Mouse (Mus musculus) limb, embryonic 11.5 days (tissue): ENCODE results near the gene Nuak2. TPM values are rescaled to one million over a fixed set of nuclear protein-coding genes. Genes with fewer than 3 reads are reported as not detected.
"Not testable (repeated sequence)": the region's sequence is repeated elsewhere in the genome, so short reads cannot be mapped to it uniquely, and the experiment has no call there.

ENCODE experiments used
- ATAC-seq: fragments of 200-750 bp; cut with Nextera tagmentation; 2 replicates; pipeline ENCODE4 v1.8.0; 2017; ENCODE audit warnings: low read depth; ENCODE audit not compliant: insufficient number of reproducible peaks, low FRiP score, low TSS enrichment
- DNase-seq: peaks from one replicate; pipeline ENCODE4 v3.0.0-alpha.2; 2015; ENCODE audit warnings: low spot score
- H3K27ac ChIP-seq: fragments of 300-500 bp; sonication (generic); replicated peaks from 2 replicates; pipeline ENCODE4 v1.5.1; 2014; ENCODE audit warnings: low read depth, mild to moderate bottlenecking, low read length
- H3K27me3 ChIP-seq: fragments of 300-500 bp; sonication (generic); 2 replicates; pipeline ENCODE4 v1.6.1; 2014; ENCODE audit warnings: mild to moderate bottlenecking, low read length, mixed read lengths; ENCODE audit not compliant: control insufficient read depth, insufficient read depth
- H3K36me3 ChIP-seq: fragments of 300-500 bp; sonication (generic); 2 replicates; pipeline ENCODE4 v1.6.1; 2014; ENCODE audit warnings: mild to moderate bottlenecking, low read length, moderate library complexity, mixed read lengths; ENCODE audit not compliant: control insufficient read depth, insufficient read depth
- H3K4me1 ChIP-seq: fragments of 300-500 bp; sonication (generic); 2 replicates; pipeline ENCODE4 v1.6.1; 2014; ENCODE audit warnings: low read length, mixed read lengths; ENCODE audit not compliant: control insufficient read depth, insufficient read depth
- H3K4me2 ChIP-seq: fragments of 300-500 bp; sonication (generic); 2 replicates; pipeline ENCODE4 v1.6.1; 2014; ENCODE audit warnings: low read depth, mild to moderate bottlenecking, moderate library complexity; ENCODE audit not compliant: severe bottlenecking
- H3K4me3 ChIP-seq: fragments of 300-500 bp; sonication (generic); 2 replicates; pipeline ENCODE4 v1.5.1; 2014; ENCODE audit warnings: low read depth, low read length
- H3K9ac ChIP-seq: fragments of 300-500 bp; sonication (generic); 2 replicates; pipeline ENCODE4 v1.6.1; 2014; ENCODE audit warnings: mild to moderate bottlenecking, low read length
- H3K9me3 ChIP-seq: fragments of 300-500 bp; sonication (generic); 2 replicates; pipeline ENCODE4 v1.6.1; 2016; ENCODE audit warnings: low read length; ENCODE audit not compliant: control insufficient read depth
- WGBS: fragments of 180-500 bp; shearing (Covaris S2); extraction: QIAGEN DNeasy Blood & Tissue Kit; methylation state at CpG from one replicate; pipeline ENCODE4 v1.1.7; 2014; 5-methylcytosine and 5-hydroxymethylcytosine counted together
- polyA plus RNA-seq: library from polyadenylated mRNA; unstranded; fragments of >200 nt; fragmentation: Nextera tagmentation; extraction: Ambion mirVana; gene quantifications from 2 replicates; pipeline ENCODE4 v1.2.1, GENCODE M21; 2014

The Nuak2 gene
- polyA plus RNA-seq, 1 experiment from 2014 or later: 0.56 TPM

DNA sequence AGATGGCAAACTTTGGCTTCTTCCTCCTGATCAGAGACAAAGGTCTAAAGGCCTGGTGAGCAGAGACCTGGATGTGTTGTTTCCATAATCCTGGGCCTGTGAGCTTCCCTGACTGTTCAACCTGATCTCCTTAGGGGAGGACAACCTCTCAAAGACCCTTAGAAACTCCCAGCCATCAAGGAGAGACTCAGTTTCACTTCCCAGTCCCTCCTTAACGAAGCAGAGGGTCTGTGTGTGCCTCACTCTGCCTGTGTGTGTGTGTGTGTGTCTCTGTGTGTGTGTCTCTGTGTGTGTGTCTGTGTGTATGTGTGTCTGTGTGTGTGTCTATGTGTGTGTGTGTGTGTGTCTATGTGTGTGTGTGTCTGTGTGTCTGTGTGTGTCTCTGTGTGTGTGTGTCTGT is 27.7 kb downstream of the Nuak2 start:
- Histone ChIP-seq H3K9me3 (no peaks in the 10 kb centered on the region), H3K27ac (no peak overlapping the region), H3K4me2 (no peak overlapping the region), H3K36me3 (no peaks in the 10 kb centered on the region), H3K4me1 (no peaks in the 10 kb centered on the region), H3K27me3 (no peaks in the 10 kb centered on the region), H3K4me3 (no peak overlapping the region), H3K9ac (no peak overlapping the region)
- ATAC-seq: no peak
- DNase-seq: no peak
- 85% methylated on average over 1 of the region's 1 CpGs for WGBS

GRCm38 (mm10) chr1:132345514-132345913 is 29.6 kb downstream of the Nuak2 start:
- Histone ChIP-seq H3K27ac (no peak overlapping the region), H3K27me3 (no peaks in the 10 kb centered on the region), H3K9ac (no peak overlapping the region), H3K4me3 (no peak overlapping the region), H3K36me3 (no peaks in the 10 kb centered on the region), H3K9me3 (no peaks in the 10 kb centered on the region), H3K4me1 (no peaks in the 10 kb centered on the region), H3K4me2 (no peak overlapping the region)
- DNase-seq (no peak), ATAC-seq (no peak)
- 89% methylated on average over 4 of the region's 4 CpGs for WGBS

- Histone ChIP-seq H3K27ac (no peak overlapping the region), H3K36me3 (no peaks in the 10 kb centered on the region), H3K4me2 (no peak overlapping the region), H3K4me3 (no peak overlapping the region), H3K27me3 (no peaks in the 10 kb centered on the region), H3K9me3 (no peaks in the 10 kb centered on the region), H3K4me1 (no peaks in the 10 kb centered on the region), H3K9ac (no peak overlapping the region)
- no peak for ATAC-seq
- no peak for DNase-seq
- 74% methylated on average over 12 of the region's 12 CpGs for WGBS
Measured at GRCm38 (mm10) chr1:132346134-132346851, 30.4 kb downstream of the Nuak2 start.

DNA sequence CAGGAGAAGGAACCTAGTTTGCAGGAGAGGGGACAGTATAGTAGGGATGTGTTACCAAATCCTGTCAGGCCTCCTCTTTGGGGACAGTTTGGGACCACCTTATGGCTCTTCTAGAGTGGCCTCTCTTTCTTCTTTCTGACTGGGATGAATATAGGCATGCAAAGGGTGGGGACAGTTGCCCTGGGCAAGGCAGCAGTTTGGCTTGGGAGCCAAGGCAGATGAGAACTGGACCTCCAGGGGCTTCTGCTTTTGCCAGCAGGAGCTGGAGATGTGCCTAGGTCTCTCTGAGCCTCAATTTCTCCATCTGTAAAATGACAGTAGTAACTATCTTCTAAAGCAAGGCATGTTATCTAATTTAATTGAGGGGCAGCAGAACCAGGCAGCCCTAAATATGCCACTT is 31.0 kb downstream of the Nuak2 start:
- DNase-seq (no peak), ATAC-seq (no peak)
- Histone ChIP-seq H3K9me3 (no peaks in the 10 kb centered on the region), H3K4me1 (no peaks in the 10 kb centered on the region), H3K27me3 (no peaks in the 10 kb centered on the region), H3K9ac (no peak overlapping the region), H3K27ac (no peak overlapping the region), H3K4me2 (no peak overlapping the region), H3K36me3 (no peaks in the 10 kb centered on the region), H3K4me3 (no peak overlapping the region)

GRCm38 (mm10) chr1:132348401-132348800 is 32.5 kb downstream of the Nuak2 start:
- ATAC-seq (no peak), DNase-seq (no peak)
- H3K27me3 ChIP-seq: no peaks in the 10 kb centered on the region
- H3K9me3 ChIP-seq: no peaks in the 10 kb centered on the region
- H3K27ac ChIP-seq: no peak overlapping the region
- no peak overlapping the region for H3K4me2 ChIP-seq
- H3K4me1 ChIP-seq: no peaks in the 10 kb centered on the region
- WGBS: 84% methylated on average over 5 of the region's 5 CpGs
- no peaks in the 10 kb centered on the region for H3K36me3 ChIP-seq
- no peak overlapping the region for H3K9ac ChIP-seq
- H3K4me3 ChIP-seq: no peak overlapping the region

DNA sequence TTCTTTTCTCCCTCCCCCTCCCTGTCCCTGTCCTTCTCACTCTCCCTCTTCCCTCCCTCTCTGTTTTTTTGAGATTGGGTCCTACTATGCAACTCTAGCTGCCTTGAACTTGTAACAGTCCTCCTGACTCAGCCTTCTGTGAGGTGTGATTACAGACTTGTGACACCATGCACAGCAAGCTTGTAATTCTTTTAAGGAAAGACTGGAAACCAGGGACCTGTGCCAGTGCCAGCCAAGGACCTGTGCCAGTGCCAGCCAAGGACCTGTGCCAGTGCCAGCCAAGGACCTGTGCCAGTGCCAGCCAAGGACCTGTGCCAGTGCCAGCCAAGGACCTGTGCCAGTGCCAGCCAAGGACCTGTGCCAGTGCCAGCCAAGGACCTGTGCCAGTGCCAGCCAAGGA is 33.1 kb downstream of the Nuak2 start:
- not testable (repeated sequence) for H3K9me3 ChIP-seq, H3K36me3 ChIP-seq, H3K4me3 ChIP-seq, H3K27ac ChIP-seq, DNase-seq, H3K4me2 ChIP-seq, ATAC-seq, H3K27me3 ChIP-seq, H3K9ac ChIP-seq, H3K4me1 ChIP-seq

GRCm38 (mm10) chr1:132349601-132350000 is 33.7 kb downstream of the Nuak2 start:
- not testable (repeated sequence) for H3K4me1 ChIP-seq, H3K9ac ChIP-seq, H3K27ac ChIP-seq, H3K36me3 ChIP-seq, ATAC-seq, H3K4me3 ChIP-seq, H3K9me3 ChIP-seq, DNase-seq, H3K4me2 ChIP-seq, H3K27me3 ChIP-seq
- WGBS: 91% methylated on average over 3 of the region's 3 CpGs

- Histone ChIP-seq H3K27me3 (no peaks in the 10 kb centered on the region), H3K36me3 (no peaks in the 10 kb centered on the region), H3K9me3 (no peaks in the 10 kb centered on the region), H3K4me1 (no peaks in the 10 kb centered on the region), H3K4me3 (no peak overlapping the region), H3K27ac (no peak overlapping the region), H3K9ac (no peak overlapping the region), H3K4me2 (no peak overlapping the region)
- ATAC-seq: no peak
- WGBS: 96% methylated on average over 4 of the region's 4 CpGs
- no peak for DNase-seq
Measured at GRCm38 (mm10) chr1:132351058-132351457, 35.1 kb downstream of the Nuak2 start.

DNA sequence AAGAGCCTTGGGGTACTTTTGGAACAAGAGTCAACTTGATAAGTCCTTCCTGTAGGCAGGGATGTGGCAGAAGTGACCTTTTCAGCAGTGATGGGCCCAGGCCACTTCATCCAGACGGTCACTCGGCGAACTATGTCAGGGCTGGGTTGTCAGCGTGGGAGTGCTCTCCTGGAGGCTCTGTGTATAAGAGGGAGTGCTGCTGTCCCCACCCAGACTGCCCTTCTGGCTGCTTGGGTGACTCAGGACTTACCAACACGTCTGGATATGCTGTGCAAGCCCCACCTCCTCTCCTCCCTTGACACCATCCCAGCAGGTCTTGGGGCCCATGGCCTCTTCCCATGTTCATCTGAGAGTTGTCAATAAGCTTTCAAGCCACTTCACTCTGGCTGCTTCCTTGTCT is 37.5 kb downstream of the Nuak2 start:
- no peaks in the 10 kb centered on the region for H3K9me3 ChIP-seq
- no peaks in the 10 kb centered on the region for H3K27me3 ChIP-seq
- no peak overlapping the region for H3K9ac ChIP-seq
- H3K27ac ChIP-seq: no peak overlapping the region
- DNase-seq: no peak
- H3K36me3 ChIP-seq: peaks cover 3% of the 10 kb centered on the region
- H3K4me2 ChIP-seq: no peak overlapping the region
- no peak overlapping the region for H3K4me3 ChIP-seq
- no peak for ATAC-seq
- H3K4me1 ChIP-seq: no peaks in the 10 kb centered on the region
- WGBS: 72% methylated on average over 5 of the region's 5 CpGs
